In genomic region chr7:126463004-126463403, GRCm38 (mm10) we compare ENCODE assay signal across 13 mouse cellular contexts. TPM values are rescaled to one million over a fixed set of nuclear protein-coding genes. Genes with fewer than 3 reads are reported as not detected.
DNase-seq lines count a peak whose midpoint lies in the region; ATAC-seq and TF ChIP-seq lines count a peak whose summit lies in the region.
"Had no signal": no experiment of that assay in that cellular context is flagged by ENCODE, and none has a peak within 500 bp of the region (broad histone marks: within the 10 kb centered on the region; RNA-seq: fewer than 3 reads in every experiment).

TSS of gene Atp2a1 (minus strand) at chr7:126463108.

- H3K27me3 ChIP-seq in kidney, embryonic 16.5 days (ENCODE audit: insufficient read depth, low read length) = no peaks in the 10 kb centered on the region

- no peak for ATAC-seq in kidney, embryonic 16.5 days (ENCODE audit: low FRiP score, low TSS enrichment)

- peaks cover 15% of the 10 kb centered on the region for H3K36me3 ChIP-seq in kidney, embryonic 16.5 days (ENCODE audit: insufficient read depth, low read length)

- WGBS in kidney, embryonic 16.5 days = 38% methylated on average over 5 of the region's 5 CpGs
- 66% methylated on average over 5 of the region's 5 CpGs for WGBS in bone marrow, adult 2 months

- H3K4me2 ChIP-seq in kidney, embryonic 16.5 days (replicated peaks; ENCODE audit: low read depth, low read length) = no peak within 1 kb of the TSS

- H3K27ac ChIP-seq in kidney, embryonic 16.5 days (ENCODE audit: low read length) = 0 out of 2 replicates have a peak within 1 kb of the TSS, but pooled peaks have one; percentile 17
- peak within 1 kb of the TSS; percentile 26 for H3K27ac ChIP-seq in bone marrow, adult 2 months (ENCODE audit: control insufficient read depth, insufficient read depth, low read depth, low read length, poor library complexity)

- no peak within 1 kb of the TSS for H3K4me3 ChIP-seq in kidney, embryonic 16.5 days (ENCODE audit: low read length)
- H3K4me3 ChIP-seq in bone marrow, adult 2 months (replicated peaks; ENCODE audit: control insufficient read depth, low read depth, low read length) = no peak within 1 kb of the TSS

- H3K9ac ChIP-seq in kidney, embryonic 16.5 days (replicated peaks; ENCODE audit: low read length) = peak within 1 kb of the TSS; percentile 28; the same call in 1 of the 2 replicates

- no peaks in the 10 kb centered on the region for H3K9me3 ChIP-seq in kidney, embryonic 16.5 days (ENCODE audit: low read length)

- H3K4me1 ChIP-seq in kidney, embryonic 16.5 days (ENCODE audit: insufficient read depth, low read length) = peaks cover 40% of the 10 kb centered on the region
- no peaks in the 10 kb centered on the region; the same call in 1 of the 2 replicates for H3K4me1 ChIP-seq in bone marrow, adult 2 months (ENCODE audit: control insufficient read depth, insufficient read depth, low read length)

- no peak for TF ChIP-seq CTCF in bone marrow, adult 2 months (IDR thresholded peaks at IDR 0.05; ENCODE audit: control insufficient read depth, insufficient read depth, low read length)

- no peak for TF ChIP-seq POLR2A in bone marrow, adult 2 months (IDR thresholded peaks at IDR 0.05; ENCODE audit: borderline replicate concordance, control insufficient read depth, low read depth, low read length)

- no peak for DNase-seq in adrenal gland, postnatal 10 days
- no peak for DNase-seq in adrenal gland, adult 2 months
- no peak for DNase-seq in kidney, postnatal 14 days
- peak in 1 of 2 experiments; percentile 22 for DNase-seq in gastrocnemius, postnatal 4 days (ENCODE audit: low spot score in 2 of 2)
- no peak for DNase-seq in thymus, adult 18-20 months
- DNase-seq in left cerebral cortex, adult 11 months (ENCODE audit: low spot score) = no peak
- DNase-seq: cerebellum, adult 18-20 months; kidney, postnatal 4 days; left cerebral cortex, postnatal 4 days; spleen, adult 18-20 months; thymus, postnatal 4 days had no signal

RNA-seq across cellular contexts. Expression of gene Atp2a1, which starts in this region (rescaled TPM):
- 100 to 1,000 TPM; 189 to 579 TPM for total RNA-seq in adrenal gland, postnatal 10 days (2021)
- total RNA-seq in adrenal gland, adult 2 months (2021) = not detected
- polyA plus RNA-seq in adrenal gland, adult 2 months (2012; rRNA removed) = not detected in 2 replicates
- 7.1 and 7.8 TPM in 2 replicates for polyA plus RNA-seq in kidney, embryonic 16.5 days (2015; fragmentation: Nextera tagmentation; extraction: Ambion mirVana)
- 12.0 and 13.4 TPM in 2 replicates for polyA plus RNA-seq in bone marrow, adult 2 months (2011; ENCODE audit: insufficient read depth, insufficient read length, low replicate concordance, missing spikeins)
- 1,000 to 10,000 TPM; 6,232 to 6,720 TPM for total RNA-seq in gastrocnemius, postnatal 4 days (2021)

Comparison
In these comparisons a context has a peak if more than half of its experiments do, and no peak if none do; other contexts are left out.
1. RNA of gene Atp2a1 (total RNA-seq): 6,232 to 6,720 TPM in gastrocnemius, postnatal 4 days and 189 to 579 TPM in adrenal gland, postnatal 10 days; not detected in adrenal gland, adult 2 months; every median in the first group is over 100 times any median in the second.
2. RNA of gene Atp2a1 (total RNA-seq): 6,232 to 6,720 TPM in gastrocnemius, postnatal 4 days; 189 to 579 TPM in adrenal gland, postnatal 10 days; every median in the first group is over 10 times any median in the second.